Mouse (Mus musculus): ENCODE measurements around the gene Cubn. TPM values are rescaled to one million over a fixed set of nuclear protein-coding genes. Genes with fewer than 3 reads are reported as not detected.

The Cubn gene
- polyA plus RNA-seq, 1 experiment from 2014 or later, result 0.29 TPM

DNA sequence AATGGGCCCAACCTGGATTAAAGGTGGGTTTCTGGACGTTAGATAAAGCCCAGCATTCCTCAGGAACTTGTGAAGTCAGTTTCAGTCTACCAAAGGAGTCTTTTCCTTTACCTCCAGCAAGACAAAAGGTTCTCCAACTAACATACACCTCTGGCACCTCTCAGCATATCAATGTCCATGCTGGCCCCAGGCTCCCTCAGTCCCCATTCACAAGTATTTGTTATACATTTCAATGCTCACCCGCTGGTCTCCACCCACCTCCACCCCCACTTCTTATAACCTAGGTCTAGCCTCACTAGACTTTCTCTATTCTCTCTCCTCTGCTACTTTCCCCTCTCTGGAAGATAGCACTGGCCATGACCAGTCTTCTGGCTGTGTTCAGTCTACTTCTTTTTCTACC is 121.1 kb downstream of the Cubn start:
- DNase-seq (ENCODE audit: low spot score), result no peak
- WGBS, result 25% methylated on average over 2 of the region's 2 CpGs
- H3K4me2 ChIP-seq (ENCODE audit: low read length), result no peak overlapping the region

DNA sequence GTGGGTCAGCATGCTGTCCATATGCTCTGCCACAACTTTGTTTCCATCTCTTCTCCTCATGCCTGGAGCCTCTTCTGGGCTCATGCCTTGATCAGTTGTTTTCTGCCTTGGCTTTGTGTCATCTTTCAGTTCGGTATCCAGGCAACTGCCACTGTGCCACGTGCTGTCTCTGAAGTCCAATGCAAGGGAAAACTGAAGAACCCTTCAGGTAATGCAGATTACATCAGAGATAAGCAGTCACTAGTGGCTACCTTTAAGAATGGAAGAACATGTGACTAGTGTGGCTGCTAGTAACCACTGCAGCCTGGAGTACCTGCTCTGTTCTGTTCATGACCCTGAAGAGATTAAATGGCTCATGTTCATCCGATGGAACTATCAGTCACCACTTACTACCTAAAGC is 123.1 kb downstream of the Cubn start:
- H3K36me3 ChIP-seq (ENCODE audit: control insufficient read depth, insufficient read depth, low read length), result no peaks in the 10 kb centered on the region
- WGBS, result 60% methylated on average over 3 of the region's 3 CpGs
- DNase-seq (ENCODE audit: low spot score) (no peak), ATAC-seq (no peak)
- H3K27me3 ChIP-seq (replicated peaks; ENCODE audit: control insufficient read depth, insufficient read depth, low read length), result no peaks in the 10 kb centered on the region
- H3K9me3 ChIP-seq (replicated peaks; ENCODE audit: control insufficient read depth, low read length), result no peaks in the 10 kb centered on the region
- no peaks in the 10 kb centered on the region for H3K4me1 ChIP-seq (ENCODE audit: control insufficient read depth, insufficient read depth, low read length)
- no peak overlapping the region for H3K27ac ChIP-seq (ENCODE audit: low read depth, low read length)
- H3K9ac ChIP-seq (ENCODE audit: low read length), result no peak overlapping the region
- no peak overlapping the region for H3K4me3 ChIP-seq (ENCODE audit: low read depth, low read length)
- no peak overlapping the region for H3K4me2 ChIP-seq (ENCODE audit: low read length)

More for the DNA sequence above, 121.1 kb downstream of the Cubn start:
- Histone ChIP-seq H3K27ac (ENCODE audit: low read depth, low read length) (no peak overlapping the region), H3K4me3 (ENCODE audit: low read depth, low read length) (no peak overlapping the region), H3K27me3 (replicated peaks; ENCODE audit: control insufficient read depth, insufficient read depth, low read length) (no peaks in the 10 kb centered on the region), H3K36me3 (ENCODE audit: control insufficient read depth, insufficient read depth, low read length) (no peaks in the 10 kb centered on the region), H3K4me1 (ENCODE audit: control insufficient read depth, insufficient read depth, low read length) (no peaks in the 10 kb centered on the region), H3K9me3 (replicated peaks; ENCODE audit: control insufficient read depth, low read length) (no peaks in the 10 kb centered on the region), H3K9ac (ENCODE audit: low read length) (no peak overlapping the region)
- no peak for ATAC-seq

DNA sequence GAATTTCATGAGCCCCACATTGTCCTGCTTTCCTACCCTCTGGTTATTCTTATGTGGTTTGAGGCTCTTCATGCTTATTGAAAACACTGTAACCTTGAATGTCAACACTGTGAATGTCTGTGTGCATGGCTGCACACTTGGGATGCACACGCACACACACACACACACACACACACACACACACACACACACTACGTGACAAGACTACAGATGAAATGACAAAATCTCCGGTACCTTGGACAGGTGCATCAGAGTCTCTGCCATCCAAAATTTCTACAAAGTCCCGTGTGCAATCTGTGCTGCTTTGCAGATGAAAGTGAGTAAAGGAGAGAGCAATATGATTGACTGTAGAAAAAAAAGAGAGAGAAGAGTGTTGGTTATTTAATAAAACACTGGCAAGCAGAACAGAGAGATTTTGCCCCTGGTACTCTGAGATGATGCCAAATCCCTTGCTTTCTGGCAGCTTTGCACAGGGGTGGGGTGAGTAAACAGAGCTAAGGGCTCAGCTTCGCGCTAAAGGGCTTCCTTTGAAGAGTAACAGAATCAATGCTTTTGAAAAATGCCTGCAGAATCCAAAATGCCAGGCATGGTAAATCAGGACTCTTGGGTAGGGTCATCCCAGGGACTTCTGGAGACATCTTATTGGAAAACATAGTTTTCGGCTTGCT is 133.6 kb downstream of the Cubn start:
- H3K27me3 ChIP-seq (replicated peaks; ENCODE audit: control insufficient read depth, insufficient read depth, low read length), result no peaks in the 10 kb centered on the region
- H3K4me3 ChIP-seq (ENCODE audit: low read depth, low read length), result no peak overlapping the region
- H3K9ac ChIP-seq (ENCODE audit: low read length), result no peak overlapping the region
- H3K9me3 ChIP-seq (replicated peaks; ENCODE audit: control insufficient read depth, low read length), result no peaks in the 10 kb centered on the region
- H3K4me1 ChIP-seq (ENCODE audit: control insufficient read depth, insufficient read depth, low read length), result peaks cover 13% of the 10 kb centered on the region; the same call in 1 of the 2 replicates
- H3K4me2 ChIP-seq (ENCODE audit: low read length), result 0 out of 2 replicates have a peak overlapping the region, but pooled peaks have one; percentile 0
- peak; percentile 84 for ATAC-seq
- peak; percentile 69 for DNase-seq (ENCODE audit: low spot score)
- H3K27ac ChIP-seq (ENCODE audit: low read depth, low read length), result no peak overlapping the region
- no peaks in the 10 kb centered on the region for H3K36me3 ChIP-seq (ENCODE audit: control insufficient read depth, insufficient read depth, low read length)
- WGBS, result 46% methylated on average over 7 of the region's 7 CpGs

DNA sequence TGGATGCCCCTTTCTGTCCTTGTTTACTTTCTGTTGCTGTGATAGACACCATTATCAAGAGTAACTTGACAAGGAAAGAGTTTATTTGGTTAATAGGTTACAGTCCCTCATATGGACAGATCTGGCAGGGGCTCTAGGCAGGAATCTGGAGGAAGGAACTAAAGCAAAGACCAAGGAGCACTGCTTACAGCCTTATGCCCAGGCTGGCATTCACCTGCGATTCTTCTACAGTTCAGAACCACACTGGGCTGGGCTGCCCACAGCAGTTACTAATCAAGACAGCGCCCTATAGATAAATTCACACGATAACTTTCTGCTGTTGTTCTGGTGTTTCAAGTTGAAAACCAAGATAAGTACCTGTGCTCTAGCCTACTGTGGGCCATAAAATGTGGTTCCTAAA is 138.8 kb downstream of the Cubn start:
- Histone ChIP-seq H3K4me3 (ENCODE audit: low read depth, low read length) (no peak overlapping the region), H3K36me3 (ENCODE audit: control insufficient read depth, insufficient read depth, low read length) (no peaks in the 10 kb centered on the region), H3K9me3 (replicated peaks; ENCODE audit: control insufficient read depth, low read length) (no peaks in the 10 kb centered on the region), H3K27ac (ENCODE audit: low read depth, low read length) (no peak overlapping the region), H3K27me3 (replicated peaks; ENCODE audit: control insufficient read depth, insufficient read depth, low read length) (no peaks in the 10 kb centered on the region), H3K4me2 (ENCODE audit: low read length) (no peak overlapping the region), H3K9ac (ENCODE audit: low read length) (no peak overlapping the region), H3K4me1 (ENCODE audit: control insufficient read depth, insufficient read depth, low read length) (peaks cover 3% of the 10 kb centered on the region; the same call in 1 of the 2 replicates)
- WGBS, result 94% methylated on average over 3 of the region's 3 CpGs
- ATAC-seq (no peak), DNase-seq (ENCODE audit: low spot score) (no peak)

DNA sequence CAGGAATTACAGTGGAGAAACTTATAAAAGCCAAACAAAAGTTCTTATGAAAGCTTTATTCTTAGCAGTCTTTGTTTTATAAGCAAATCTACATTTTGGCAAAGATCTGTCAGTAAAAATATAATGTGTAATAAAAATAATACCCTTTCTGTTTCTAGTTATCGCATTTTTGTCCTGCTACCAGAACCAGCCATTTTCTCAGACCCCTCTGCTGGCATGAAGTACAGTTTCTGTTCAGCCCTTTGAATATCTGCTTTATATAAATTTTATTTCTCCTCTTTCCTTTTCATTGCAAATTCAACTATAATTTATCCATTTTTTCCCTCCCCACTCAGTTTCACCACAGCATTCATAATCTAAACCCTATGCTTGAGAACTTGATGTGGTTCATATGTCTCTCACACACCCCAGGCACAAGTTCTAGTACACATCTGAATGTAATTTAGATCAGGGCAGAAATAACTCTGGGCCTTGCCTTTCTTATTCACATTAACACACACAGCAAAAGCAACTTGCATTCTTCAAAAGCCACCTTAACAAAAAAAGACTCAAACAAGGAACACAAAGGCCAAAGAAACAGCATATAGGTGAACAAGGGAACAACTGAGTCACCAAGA is 139.4 kb downstream of the Cubn start:
- Histone ChIP-seq H3K4me3 (ENCODE audit: low read depth, low read length) (no peak overlapping the region), H3K4me1 (ENCODE audit: control insufficient read depth, insufficient read depth, low read length) (no peaks in the 10 kb centered on the region), H3K9me3 (replicated peaks; ENCODE audit: control insufficient read depth, low read length) (no peaks in the 10 kb centered on the region), H3K27me3 (replicated peaks; ENCODE audit: control insufficient read depth, insufficient read depth, low read length) (no peaks in the 10 kb centered on the region), H3K4me2 (ENCODE audit: low read length) (no peak overlapping the region), H3K27ac (ENCODE audit: low read depth, low read length) (no peak overlapping the region), H3K9ac (ENCODE audit: low read length) (no peak overlapping the region), H3K36me3 (ENCODE audit: control insufficient read depth, insufficient read depth, low read length) (no peaks in the 10 kb centered on the region)
- DNase-seq (ENCODE audit: low spot score), result no peak
- 95% methylated on average over 1 of the region's 1 CpGs for WGBS
- ATAC-seq, result no peak

DNA sequence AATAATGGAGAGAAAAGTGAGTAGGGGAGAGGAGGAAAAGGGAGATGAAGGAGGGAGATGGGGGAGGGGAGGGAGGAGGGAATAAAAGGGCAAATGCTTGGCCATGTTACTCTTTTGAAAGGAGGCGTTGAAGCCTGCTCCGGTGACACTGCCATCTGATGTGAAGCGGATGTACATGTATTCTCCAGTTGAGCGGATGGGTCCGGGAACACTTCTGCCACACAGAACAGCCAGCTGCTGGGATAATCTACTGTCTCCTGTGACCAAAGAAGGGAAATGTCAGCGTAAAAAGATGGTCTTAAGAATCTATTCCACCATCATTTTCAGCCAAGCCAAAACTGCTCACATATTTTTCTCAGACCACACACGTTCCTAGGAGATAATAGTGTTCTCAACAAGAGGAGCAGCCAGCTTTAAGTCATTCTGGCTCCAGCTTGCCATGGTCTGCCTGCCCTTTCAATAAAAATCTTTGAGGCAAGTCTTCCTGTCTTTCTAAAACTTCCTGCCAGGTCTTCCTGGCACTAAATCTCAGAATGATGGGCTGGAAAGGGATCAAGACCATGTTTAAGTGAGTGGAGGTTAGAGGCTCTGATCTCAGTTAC is 149.2 kb downstream of the Cubn start:
- Histone ChIP-seq H3K27me3 (replicated peaks; ENCODE audit: control insufficient read depth, insufficient read depth, low read length) (no peaks in the 10 kb centered on the region), H3K4me3 (ENCODE audit: low read depth, low read length) (no peak overlapping the region), H3K4me1 (ENCODE audit: control insufficient read depth, insufficient read depth, low read length) (no peaks in the 10 kb centered on the region), H3K9me3 (replicated peaks; ENCODE audit: control insufficient read depth, low read length) (no peaks in the 10 kb centered on the region), H3K36me3 (ENCODE audit: control insufficient read depth, insufficient read depth, low read length) (no peaks in the 10 kb centered on the region), H3K4me2 (ENCODE audit: low read length) (no peak overlapping the region), H3K27ac (ENCODE audit: low read depth, low read length) (no peak overlapping the region), H3K9ac (ENCODE audit: low read length) (no peak overlapping the region)
- no peak for DNase-seq (ENCODE audit: low spot score)
- 57% methylated on average over 7 of the region's 7 CpGs for WGBS
- no peak for ATAC-seq

DNA sequence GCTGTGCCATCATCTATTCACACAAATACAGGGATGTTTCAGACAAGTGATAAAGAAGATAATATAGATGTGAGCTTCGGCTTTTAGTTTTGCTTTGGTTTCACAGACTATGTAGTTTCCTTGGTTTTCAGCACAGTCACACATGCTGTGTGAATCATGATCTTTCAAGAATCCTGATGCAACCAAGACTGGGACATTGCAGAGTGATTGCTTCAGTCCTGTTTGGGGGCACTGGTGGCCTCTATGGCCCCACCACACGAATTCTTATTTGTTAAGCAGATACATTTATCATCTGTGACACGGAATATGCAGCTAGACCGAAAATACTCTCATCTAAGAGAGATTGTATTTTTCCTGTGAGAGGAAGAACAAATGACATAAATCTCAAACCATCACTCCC is 156.2 kb downstream of the Cubn start:
- no peak overlapping the region for H3K4me3 ChIP-seq (ENCODE audit: low read depth, low read length)
- no peak overlapping the region for H3K4me2 ChIP-seq (ENCODE audit: low read length)
- H3K4me1 ChIP-seq (ENCODE audit: control insufficient read depth, insufficient read depth, low read length), result no peaks in the 10 kb centered on the region
- ATAC-seq, result no peak
- H3K36me3 ChIP-seq (ENCODE audit: control insufficient read depth, insufficient read depth, low read length), result no peaks in the 10 kb centered on the region
- H3K27me3 ChIP-seq (replicated peaks; ENCODE audit: control insufficient read depth, insufficient read depth, low read length), result no peaks in the 10 kb centered on the region
- no peak overlapping the region for H3K9ac ChIP-seq (ENCODE audit: low read length)
- no peak for DNase-seq (ENCODE audit: low spot score)
- H3K27ac ChIP-seq (ENCODE audit: low read depth, low read length), result no peak overlapping the region
- no peaks in the 10 kb centered on the region for H3K9me3 ChIP-seq (replicated peaks; ENCODE audit: control insufficient read depth, low read length)
- WGBS, result 92% methylated on average over 4 of the region's 4 CpGs

DNA sequence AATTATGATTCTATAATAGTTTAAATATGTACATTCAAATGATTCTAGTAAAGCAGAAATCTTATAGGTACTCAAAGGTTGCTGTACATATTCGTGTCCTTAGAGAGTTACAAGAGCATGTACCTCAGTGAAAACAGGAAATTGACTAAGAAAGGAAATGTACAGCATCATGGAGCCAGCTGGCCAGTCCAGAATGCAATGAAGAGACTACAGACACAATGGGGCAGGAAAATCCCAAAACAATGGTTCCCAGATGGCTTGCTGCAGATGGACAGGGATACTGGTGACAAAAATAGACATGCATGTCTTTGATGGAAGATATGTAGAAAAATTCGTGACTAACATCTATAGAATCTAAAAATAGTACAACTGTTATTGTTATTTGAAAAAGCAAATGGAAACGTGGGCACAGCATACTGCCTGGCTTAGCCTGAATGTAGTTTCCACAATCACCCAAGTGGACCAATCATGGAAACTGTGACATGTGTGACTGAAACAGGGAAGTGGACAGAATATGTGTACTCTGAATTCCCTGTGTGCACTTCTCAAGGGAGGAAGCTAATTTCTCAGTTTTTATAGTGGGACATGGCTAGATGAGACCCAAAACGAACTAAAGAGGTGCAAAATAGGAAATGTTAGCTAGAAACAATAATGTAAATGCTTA is 161.7 kb downstream of the Cubn start:
- no peak overlapping the region for H3K4me2 ChIP-seq (ENCODE audit: low read length)
- H3K4me1 ChIP-seq (ENCODE audit: control insufficient read depth, insufficient read depth, low read length), result no peaks in the 10 kb centered on the region; the same call in 1 of the 2 replicates
- H3K27me3 ChIP-seq (replicated peaks; ENCODE audit: control insufficient read depth, insufficient read depth, low read length), result no peaks in the 10 kb centered on the region
- ATAC-seq, result no peak
- H3K27ac ChIP-seq (ENCODE audit: low read depth, low read length), result no peak overlapping the region
- H3K4me3 ChIP-seq (ENCODE audit: low read depth, low read length), result no peak overlapping the region
- DNase-seq (ENCODE audit: low spot score), result no peak
- no peaks in the 10 kb centered on the region for H3K9me3 ChIP-seq (replicated peaks; ENCODE audit: control insufficient read depth, low read length)
- WGBS, result 68% methylated on average over 4 of the region's 4 CpGs
- no peaks in the 10 kb centered on the region for H3K36me3 ChIP-seq (ENCODE audit: control insufficient read depth, insufficient read depth, low read length)
- H3K9ac ChIP-seq (ENCODE audit: low read length), result no peak overlapping the region

DNA sequence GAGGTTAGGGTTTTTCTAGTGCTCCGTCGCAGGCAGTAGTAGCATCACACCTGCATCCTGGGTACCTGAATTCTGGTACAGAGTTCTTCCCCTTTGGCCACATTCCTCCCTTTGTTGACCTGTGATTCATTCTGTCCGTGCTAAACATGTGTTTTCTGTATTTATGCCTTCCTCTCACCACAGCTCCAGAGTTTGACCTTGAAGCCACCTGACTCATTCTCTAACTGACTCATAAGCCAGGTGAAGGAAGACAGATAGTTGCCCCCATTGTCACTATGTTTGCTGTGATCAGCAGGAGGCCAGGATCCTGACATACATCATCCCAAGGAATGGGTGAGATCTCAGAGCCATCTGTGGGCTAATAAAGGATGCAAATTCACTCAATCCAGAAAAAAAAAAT is 188.2 kb downstream of the Cubn start:
- Histone ChIP-seq H3K4me3 (ENCODE audit: low read depth, low read length) (no peak overlapping the region), H3K9ac (ENCODE audit: low read length) (no peak overlapping the region), H3K4me1 (ENCODE audit: control insufficient read depth, insufficient read depth, low read length) (no peaks in the 10 kb centered on the region), H3K4me2 (ENCODE audit: low read length) (no peak overlapping the region), H3K27ac (ENCODE audit: low read depth, low read length) (no peak overlapping the region), H3K27me3 (replicated peaks; ENCODE audit: control insufficient read depth, insufficient read depth, low read length) (no peaks in the 10 kb centered on the region), H3K9me3 (replicated peaks; ENCODE audit: control insufficient read depth, low read length) (no peaks in the 10 kb centered on the region), H3K36me3 (ENCODE audit: control insufficient read depth, insufficient read depth, low read length) (no peaks in the 10 kb centered on the region)
- ATAC-seq (no peak), DNase-seq (ENCODE audit: low spot score) (no peak)
- 86% methylated on average over 3 of the region's 3 CpGs for WGBS

All from forebrain, embryonic 14.5 days (tissue).